Mouse (Mus musculus): ENCODE data around the gene Zfp541.

DNA sequence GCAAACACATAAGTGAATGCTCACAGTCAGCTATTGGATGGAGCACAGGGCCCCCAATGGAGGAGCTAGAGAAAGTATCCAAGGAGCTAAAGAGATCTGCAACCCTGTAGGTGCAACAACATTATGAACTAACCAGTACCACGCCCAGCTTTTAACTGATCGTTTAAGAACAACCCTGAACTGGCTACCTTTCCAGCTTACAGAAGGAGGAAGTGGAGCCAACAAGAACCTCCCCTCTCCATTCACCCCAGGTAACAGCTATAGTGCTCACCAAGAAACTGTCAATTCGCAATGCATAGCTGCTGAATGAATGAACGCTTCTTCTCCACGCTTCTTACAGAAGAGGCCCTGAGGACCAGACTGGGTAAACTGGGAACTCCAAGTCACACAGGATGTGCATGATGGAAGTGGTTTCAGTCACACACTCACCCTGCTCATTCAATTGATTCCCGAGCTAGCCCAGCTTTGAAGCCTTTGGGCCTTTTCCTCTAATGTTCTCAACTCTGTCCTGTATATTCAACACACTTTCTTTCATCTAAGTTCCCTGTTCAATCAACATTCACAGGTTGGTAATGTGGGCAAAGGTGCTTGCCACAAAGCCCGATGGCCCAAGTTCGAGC, 36.9 kb upstream of the Zfp541 start:
- TF ChIP-seq CTCF (IDR thresholded peaks at IDR 0.05) (no peak), EP300 (IDR thresholded peaks at IDR 0.05) (no peak)

Measured in lung, postnatal 0 days (tissue).